Comparison of ENCODE assay signal across 8 mouse cellular contexts in the genomic region with DNA sequence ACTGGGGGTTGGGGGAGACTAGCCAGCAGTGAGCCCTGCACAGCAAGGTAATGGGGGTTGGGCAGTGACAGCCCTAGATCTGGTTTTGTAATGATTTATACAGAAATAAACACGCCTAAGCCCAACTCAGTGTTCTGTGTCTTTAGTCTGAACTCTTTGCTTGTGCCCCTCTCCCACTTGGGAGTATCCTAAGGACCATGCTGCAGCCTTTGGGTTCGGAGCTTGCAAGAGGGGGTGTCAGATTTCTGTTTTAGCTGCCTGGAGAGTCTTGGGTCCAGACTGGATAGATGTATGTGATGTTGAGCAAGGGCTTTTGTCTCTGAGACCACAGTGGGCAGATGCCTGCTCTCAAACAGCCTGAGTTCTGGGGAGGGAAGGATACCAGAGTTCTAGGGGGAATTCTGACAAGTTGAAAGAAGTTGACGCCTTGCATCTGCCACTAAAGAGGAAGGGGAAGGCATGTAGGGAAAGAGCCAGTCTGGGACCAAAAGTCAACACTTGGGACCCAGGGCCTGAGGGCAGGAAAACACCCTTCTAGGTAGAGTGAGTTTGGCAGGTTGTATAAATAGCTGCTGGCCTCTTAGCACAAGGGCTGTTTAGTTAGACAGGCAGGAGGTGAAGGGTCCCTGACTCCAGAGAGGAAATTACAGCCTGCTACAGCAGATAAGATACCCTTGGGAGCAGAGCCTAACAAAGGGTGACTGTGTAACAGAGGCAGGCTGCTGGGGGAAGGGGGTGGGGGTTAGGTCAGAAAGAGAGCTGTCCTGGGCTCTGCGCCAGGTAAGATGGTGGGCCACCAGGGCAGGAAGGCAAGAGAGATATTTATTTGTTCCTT. TPM values are rescaled to one million over a fixed set of nuclear protein-coding genes. Genes with fewer than 3 reads are reported as not detected.
DNase-seq lines count a peak whose midpoint lies in the region; ATAC-seq and TF ChIP-seq lines count a peak whose summit lies in the region.

No protein-coding gene starts in this region.

- peaks cover 6% of the 10 kb centered on the region; the same call in 1 of the 2 replicates for H3K36me3 ChIP-seq in intestine, postnatal 0 days (ENCODE audit: control insufficient read depth, insufficient read depth)
- H3K36me3 ChIP-seq in lung, embryonic 14.5 days (ENCODE audit: insufficient read depth) = peaks cover 26% of the 10 kb centered on the region

- H3K9ac ChIP-seq in intestine, postnatal 0 days (ENCODE audit: low read depth, low read length) = no peak overlapping the region
- H3K9ac ChIP-seq in lung, embryonic 14.5 days = no peak overlapping the region; the same call in 1 of the 2 replicates

- peaks cover 14% of the 10 kb centered on the region; the same call in 1 of the 2 replicates for H3K4me1 ChIP-seq in intestine, postnatal 0 days (replicated peaks; ENCODE audit: control insufficient read depth, insufficient read depth, low read length)
- peaks cover 42% of the 10 kb centered on the region for H3K4me1 ChIP-seq in lung, embryonic 14.5 days (ENCODE audit: insufficient read depth)

- 0 out of 2 replicates have a peak overlapping the region, but pooled peaks have one; percentile 9 for H3K4me2 ChIP-seq in intestine, postnatal 0 days (replicated peaks; ENCODE audit: low read depth)
- H3K4me2 ChIP-seq in lung, embryonic 14.5 days = peak overlapping the region; percentile 41

- no peaks in the 10 kb centered on the region for H3K27me3 ChIP-seq in intestine, postnatal 0 days (replicated peaks; ENCODE audit: control insufficient read depth, insufficient read depth, low read length)
- H3K27me3 ChIP-seq in lung, embryonic 14.5 days (ENCODE audit: insufficient read depth, low read length) = no peaks in the 10 kb centered on the region

- intact Hi-C loops in left cerebral cortex, postnatal 25 days (cut with DNase I) = no loop called here

- no peak for TF ChIP-seq CTCF in intestine, postnatal 0 days (IDR thresholded peaks at IDR 0.05; ENCODE audit: low read depth)
- TF ChIP-seq CTCF in lung, embryonic 14.5 days (IDR thresholded peaks at IDR 0.05; ENCODE audit: low read depth) = no peak

- peak; percentile 63 for DNase-seq in gastrocnemius, postnatal 25 days
- DNase-seq in gastrocnemius, postnatal 10 days = no peak
- peak; percentile 99 for DNase-seq in heart, adult 11 months
- DNase-seq in lung, embryonic 14.5 days = peak; percentile 80
- DNase-seq in testis, postnatal 10 days (ENCODE audit: low spot score) = peak; percentile 83
- DNase-seq in left cerebral cortex, postnatal 25 days (ENCODE audit: low spot score in 2 of 2) = no peak
- no peak for DNase-seq in T-cell, adult 2 months (ENCODE audit: low spot score)

- 24% methylated on average over 4 of the region's 4 CpGs for WGBS in intestine, postnatal 0 days
- 4% methylated on average over 4 of the region's 4 CpGs for WGBS in lung, embryonic 14.5 days

- peak; percentile 72 for ATAC-seq in intestine, postnatal 0 days
- peak; percentile 70 for ATAC-seq in lung, embryonic 14.5 days (ENCODE audit: insufficient read depth)

- H3K9me3 ChIP-seq in intestine, postnatal 0 days (ENCODE audit: control insufficient read depth) = no peaks in the 10 kb centered on the region
- H3K9me3 ChIP-seq in lung, embryonic 14.5 days (ENCODE audit: low read depth, low read length) = 0 out of 2 replicates have a peak, but pooled peaks cover 4% of the 10 kb centered on the region

- H3K4me3 ChIP-seq in intestine, postnatal 0 days (ENCODE audit: low read depth, low read length) = no peak overlapping the region
- no peak overlapping the region for H3K4me3 ChIP-seq in lung, embryonic 14.5 days (ENCODE audit: low read depth, low read length)

- H3K27ac ChIP-seq in intestine, postnatal 0 days (ENCODE audit: low read depth, low read length) = peak overlapping the region; percentile 62; the same call in 1 of the 2 replicates
- H3K27ac ChIP-seq in lung, embryonic 14.5 days (ENCODE audit: low read depth) = peak overlapping the region; percentile 88

RNA-seq across cellular contexts. Expression of a gene that starts 0.7 kb away (rescaled TPM):
- 1,000 to 10,000 TPM; 1,680 to 2,125 TPM for total RNA-seq in gastrocnemius, postnatal 25 days (2021)
- 1,000 to 10,000 TPM; 1,275 to 1,593 TPM for total RNA-seq in gastrocnemius, postnatal 10 days (2021)
- 10.5 and 12.1 TPM in 2 replicates for polyA plus RNA-seq in intestine, postnatal 0 days (2015; fragmentation: Nextera tagmentation; extraction: Ambion mirVana)
- polyA plus RNA-seq in lung, embryonic 14.5 days (2014; fragmentation: Nextera tagmentation; extraction: Ambion mirVana) = 34.3 and 35.8 TPM in 2 replicates
- total RNA-seq in left cerebral cortex, postnatal 25 days (2021) = 100 to 1,000 TPM; 157 to 159 TPM

RNA-seq across cellular contexts. Expression of a gene that starts 21.4 kb away (rescaled TPM):
- 10 to 100 TPM; 37.3 to 42.6 TPM for total RNA-seq in gastrocnemius, postnatal 25 days (2021)
- 10 to 100 TPM; 59.7 to 66.0 TPM for total RNA-seq in gastrocnemius, postnatal 10 days (2021)
- polyA plus RNA-seq in intestine, postnatal 0 days (2015; fragmentation: Nextera tagmentation; extraction: Ambion mirVana) = 8.3 and 9.1 TPM in 2 replicates
- polyA plus RNA-seq in lung, embryonic 14.5 days (2014; fragmentation: Nextera tagmentation; extraction: Ambion mirVana) = 8.3 and 11.1 TPM in 2 replicates
- 100 to 1,000 TPM; 112 to 117 TPM for total RNA-seq in left cerebral cortex, postnatal 25 days (2021)

RNA-seq across cellular contexts. Expression of a gene that starts 25.5 kb away (rescaled TPM):
- total RNA-seq in gastrocnemius, postnatal 25 days (2021) = 10 to 100 TPM; 28.0 to 30.7 TPM
- 10 to 100 TPM; 49.5 to 54.7 TPM for total RNA-seq in gastrocnemius, postnatal 10 days (2021)
- polyA plus RNA-seq in intestine, postnatal 0 days (2015; fragmentation: Nextera tagmentation; extraction: Ambion mirVana) = 32.2 and 34.1 TPM in 2 replicates
- 91.1 and 98.5 TPM in 2 replicates for polyA plus RNA-seq in lung, embryonic 14.5 days (2014; fragmentation: Nextera tagmentation; extraction: Ambion mirVana)
- 10 to 100 TPM; 21.9 to 25.0 TPM for total RNA-seq in left cerebral cortex, postnatal 25 days (2021)

RNA-seq across cellular contexts. Expression of a gene that starts 34.0 kb away (rescaled TPM):
- 10 to 100 TPM; 24.6 to 29.2 TPM for total RNA-seq in gastrocnemius, postnatal 25 days (2021)
- 10 to 100 TPM; 31.7 to 42.6 TPM for total RNA-seq in gastrocnemius, postnatal 10 days (2021)
- 5.7 and 6.6 TPM in 2 replicates for polyA plus RNA-seq in intestine, postnatal 0 days (2015; fragmentation: Nextera tagmentation; extraction: Ambion mirVana)
- polyA plus RNA-seq in lung, embryonic 14.5 days (2014; fragmentation: Nextera tagmentation; extraction: Ambion mirVana) = 22.0 and 23.8 TPM in 2 replicates
- 10 to 100 TPM; 40.1 to 41.1 TPM for total RNA-seq in left cerebral cortex, postnatal 25 days (2021)

RNA-seq across cellular contexts. Expression of a gene that starts 45.4 kb away (rescaled TPM):
- not detected for total RNA-seq in gastrocnemius, postnatal 25 days (2021)
- not detected for total RNA-seq in gastrocnemius, postnatal 10 days (2021)
- 0.14 TPM in 1 of 2 replicates, not detected in the other for polyA plus RNA-seq in intestine, postnatal 0 days (2015; fragmentation: Nextera tagmentation; extraction: Ambion mirVana)
- polyA plus RNA-seq in lung, embryonic 14.5 days (2014; fragmentation: Nextera tagmentation; extraction: Ambion mirVana) = 0.20 TPM in 1 of 2 replicates, not detected in the other
- under 1 TPM; 0.80 to 0.94 TPM for total RNA-seq in left cerebral cortex, postnatal 25 days (2021)

Comparison
In these comparisons a context has a peak if more than half of its experiments do, and no peak if none do; other contexts are left out.
1. DNase-seq: peak in gastrocnemius, postnatal 25 days (single experiment), heart, adult 11 months (single experiment), lung, embryonic 14.5 days (single experiment) and testis, postnatal 10 days (single experiment); none in gastrocnemius, postnatal 10 days (single experiment), left cerebral cortex, postnatal 25 days (0 of 2) and T-cell, adult 2 months (single experiment).
2. RNA of a gene that starts 0.7 kb away (total RNA-seq): 1,680 to 2,125 TPM in gastrocnemius, postnatal 25 days and 1,275 to 1,593 TPM in gastrocnemius, postnatal 10 days; 157 to 159 TPM in left cerebral cortex, postnatal 25 days; every median in the first group is over 4 times any median in the second.